Mouse (Mus musculus): ENCODE data around the gene 1700024B05Rik. TPM values are rescaled to one million over a fixed set of nuclear protein-coding genes. Genes with fewer than 3 reads are reported as not detected.

1700024B05Rik gene
- total and polyA plus RNA-seq, 2 experiments from 2014 or later = not detected

Other genes with a start within 250 kb of the 1700024B05Rik start
- gene Gm8068, start 242.1 kb upstream of the 1700024B05Rik start, total RNA-seq (2014; rRNA removed; ENCODE audit: low replicate concordance) = not detected in 2 replicates
- not detected in 2 replicates for gene Gm8068, start 242.1 kb upstream of the 1700024B05Rik start, polyA plus RNA-seq (2015; fragmentation: Nextera tagmentation; extraction: Ambion mirVana)
- not detected in 2 replicates for gene Gm7929, start 193.4 kb upstream of the 1700024B05Rik start, total RNA-seq (2014; rRNA removed; ENCODE audit: low replicate concordance)
- not detected in 2 replicates for gene Gm7929, start 193.4 kb upstream of the 1700024B05Rik start, polyA plus RNA-seq (2015; fragmentation: Nextera tagmentation; extraction: Ambion mirVana)
- not detected in 2 replicates for gene Gm47189, start 171.6 kb upstream of the 1700024B05Rik start, total RNA-seq (2014; rRNA removed; ENCODE audit: low replicate concordance)
- not detected in 2 replicates for gene Gm47189, start 171.6 kb upstream of the 1700024B05Rik start, polyA plus RNA-seq (2015; fragmentation: Nextera tagmentation; extraction: Ambion mirVana)
- gene Gm7980, start 36.7 kb upstream of the 1700024B05Rik start, total RNA-seq (2014; rRNA removed; ENCODE audit: low replicate concordance) = not detected in 2 replicates
- gene Gm7980, start 36.7 kb upstream of the 1700024B05Rik start, polyA plus RNA-seq (2015; fragmentation: Nextera tagmentation; extraction: Ambion mirVana) = not detected in 2 replicates
- not detected in 2 replicates for gene 1700049E17Rik1, start 19.0 kb upstream of the 1700024B05Rik start, total RNA-seq (2014; rRNA removed; ENCODE audit: low replicate concordance)
- not detected in 2 replicates for gene 1700049E17Rik1, start 19.0 kb upstream of the 1700024B05Rik start, polyA plus RNA-seq (2015; fragmentation: Nextera tagmentation; extraction: Ambion mirVana)
- gene Gm6401, start 23.9 kb downstream of the 1700024B05Rik start, total RNA-seq (2014; rRNA removed; ENCODE audit: low replicate concordance) = not detected in 2 replicates
- not detected in 2 replicates for gene Gm6401, start 23.9 kb downstream of the 1700024B05Rik start, polyA plus RNA-seq (2015; fragmentation: Nextera tagmentation; extraction: Ambion mirVana)
- not detected in 2 replicates for gene Gm3543, start 39.3 kb downstream of the 1700024B05Rik start, total RNA-seq (2014; rRNA removed; ENCODE audit: low replicate concordance)
- gene Gm3543, start 39.3 kb downstream of the 1700024B05Rik start, polyA plus RNA-seq (2015; fragmentation: Nextera tagmentation; extraction: Ambion mirVana) = not detected in 2 replicates
- not detected in 2 replicates for gene Gm7951, start 173.4 kb downstream of the 1700024B05Rik start, total RNA-seq (2014; rRNA removed; ENCODE audit: low replicate concordance)
- gene Gm7951, start 173.4 kb downstream of the 1700024B05Rik start, polyA plus RNA-seq (2015; fragmentation: Nextera tagmentation; extraction: Ambion mirVana) = not detected in 2 replicates
- gene Gm17027, start 218.6 kb downstream of the 1700024B05Rik start, total RNA-seq (2014; rRNA removed; ENCODE audit: low replicate concordance) = not detected in 2 replicates
- not detected in 2 replicates for gene Gm17027, start 218.6 kb downstream of the 1700024B05Rik start, polyA plus RNA-seq (2015; fragmentation: Nextera tagmentation; extraction: Ambion mirVana)
- gene Gm3573, start 246.8 kb downstream of the 1700024B05Rik start, total RNA-seq (2014; rRNA removed; ENCODE audit: low replicate concordance) = not detected in 2 replicates
- not detected in 2 replicates for gene Gm3573, start 246.8 kb downstream of the 1700024B05Rik start, polyA plus RNA-seq (2015; fragmentation: Nextera tagmentation; extraction: Ambion mirVana)

Data from heart, postnatal 0 days (tissue).